Comparison of ENCODE assay signal across 12 mouse cellular contexts in genomic region chr2:27751135-27751519, GRCm38 (mm10).
DNase-seq lines count a peak whose midpoint lies in the region; ATAC-seq and TF ChIP-seq lines count a peak whose summit lies in the region.
"Had no signal": no experiment of that assay in that cellular context is flagged by ENCODE, and none has a peak within 500 bp of the region (broad histone marks: within the 10 kb centered on the region; RNA-seq: fewer than 3 reads in every experiment).

No protein-coding gene starts in this region.

- no peak overlapping the region for H3K4me3 ChIP-seq in heart, embryonic 10.5 days
- H3K4me3 ChIP-seq in kidney, postnatal 0 days (replicated peaks; ENCODE audit: low read depth, low read length) = no peak overlapping the region
- H3K4me3 ChIP-seq in embryonic facial prominence, embryonic 15.5 days (replicated peaks) = no peak overlapping the region
- H3K4me3 ChIP-seq in cerebellum, adult 2 months (replicated peaks; ENCODE audit: insufficient read depth, low read depth, low read length) = no peak overlapping the region
- H3K4me3 ChIP-seq: layer of hippocampus, adult 2 months; midbrain, embryonic 10.5 days had no signal

- ATAC-seq in kidney, postnatal 0 days (replicated peaks; ENCODE audit: low FRiP score, low read depth) = no peak
- no peak for ATAC-seq in embryonic facial prominence, embryonic 15.5 days (ENCODE audit: insufficient number of reproducible peaks, low FRiP score, low TSS enrichment, low read depth)

- peaks cover 77% of the 10 kb centered on the region for H3K36me3 ChIP-seq in heart, embryonic 10.5 days
- H3K36me3 ChIP-seq in kidney, postnatal 0 days (ENCODE audit: insufficient read depth, low read length) = peaks cover 41% of the 10 kb centered on the region; the same call in 1 of the 2 replicates
- H3K36me3 ChIP-seq in embryonic facial prominence, embryonic 15.5 days = peaks cover 77% of the 10 kb centered on the region

- DNase-seq in heart, embryonic 10.5 days (ENCODE audit: low spot score) = no peak
- DNase-seq in heart, adult 9 months (ENCODE audit: low spot score in 2 of 2) = no peak
- peak; percentile 62 for DNase-seq in kidney, postnatal 0 days (ENCODE audit: low spot score)
- no peak for DNase-seq in kidney, adult 18-20 months
- peak; percentile 69 for DNase-seq in lung, postnatal 10 days
- DNase-seq in cerebellum, adult 2 months = no peak
- no peak for DNase-seq in cerebellum, adult 11-12 months
- DNase-seq: adrenal gland, adult 8-10 months; thymus, postnatal 4 days had no signal

- 22% methylated on average over 7 of the region's 7 CpGs for whole genome bisulfite sequencing in heart, embryonic 10.5 days
- WGBS in kidney, postnatal 0 days = 26% methylated on average over 7 of the region's 7 CpGs
- WGBS in embryonic facial prominence, embryonic 15.5 days = 53% methylated on average over 7 of the region's 7 CpGs
- WGBS in cerebellum, adult 2 months = 50% methylated on average over 7 of the region's 7 CpGs

- no peaks in the 10 kb centered on the region for H3K9me3 ChIP-seq in heart, embryonic 10.5 days
- no peaks in the 10 kb centered on the region for H3K9me3 ChIP-seq in kidney, postnatal 0 days (replicated peaks; ENCODE audit: low read length)
- H3K9me3 ChIP-seq in embryonic facial prominence, embryonic 15.5 days (replicated peaks) = no peaks in the 10 kb centered on the region
- H3K9me3 ChIP-seq: midbrain, embryonic 10.5 days had no signal

- peak overlapping the region; percentile 59; the same call in 1 of the 2 replicates for H3K27ac ChIP-seq in heart, embryonic 10.5 days
- H3K27ac ChIP-seq in kidney, postnatal 0 days = peak overlapping the region; percentile 3; the same call in 1 of the 2 replicates
- peak overlapping the region; percentile 76 for H3K27ac ChIP-seq in embryonic facial prominence, embryonic 15.5 days (replicated peaks)
- no peak overlapping the region for H3K27ac ChIP-seq in cerebellum, adult 2 months (ENCODE audit: insufficient read depth, low read length)
- H3K27ac ChIP-seq: layer of hippocampus, adult 2 months had no signal

- H3K4me2 ChIP-seq in kidney, postnatal 0 days (ENCODE audit: low read length) = no peak overlapping the region
- no peak overlapping the region for H3K4me2 ChIP-seq in embryonic facial prominence, embryonic 15.5 days (replicated peaks)

- peaks cover 58% of the 10 kb centered on the region for H3K4me1 ChIP-seq in heart, embryonic 10.5 days
- peaks cover 20% of the 10 kb centered on the region for H3K4me1 ChIP-seq in kidney, postnatal 0 days (replicated peaks; ENCODE audit: insufficient read depth, low read length)
- peaks cover 49% of the 10 kb centered on the region for H3K4me1 ChIP-seq in embryonic facial prominence, embryonic 15.5 days
- peaks cover 13% of the 10 kb centered on the region for H3K4me1 ChIP-seq in cerebellum, adult 2 months (ENCODE audit: control insufficient read depth, insufficient read depth, low read length)

- TF ChIP-seq POLR2A in cerebellum, adult 2 months (IDR thresholded peaks at IDR 0.05; ENCODE audit: borderline replicate concordance, insufficient read depth, low read length) = no peak

- no peak for TF ChIP-seq CTCF in kidney, postnatal 0 days (IDR thresholded peaks at IDR 0.05; ENCODE audit: low read depth)
- TF ChIP-seq CTCF in cerebellum, adult 2 months (IDR thresholded peaks at IDR 0.05; ENCODE audit: borderline replicate concordance, insufficient read depth, low read depth, low read length) = no peak

- peaks cover 98% of the 10 kb centered on the region for H3K27me3 ChIP-seq in heart, embryonic 10.5 days (ENCODE audit: insufficient read depth, poor library complexity, severe bottlenecking)
- H3K27me3 ChIP-seq in kidney, postnatal 0 days (ENCODE audit: insufficient read depth, low read length) = no peaks in the 10 kb centered on the region
- H3K27me3 ChIP-seq in embryonic facial prominence, embryonic 15.5 days = no peaks in the 10 kb centered on the region
- H3K27me3 ChIP-seq in cerebellum, adult 2 months (ENCODE audit: control insufficient read depth, insufficient read depth, low read length) = no peaks in the 10 kb centered on the region

- no peak overlapping the region for H3K9ac ChIP-seq in kidney, postnatal 0 days (ENCODE audit: low read depth, low read length)
- no peak overlapping the region for H3K9ac ChIP-seq in embryonic facial prominence, embryonic 15.5 days

Comparison
In these comparisons a context has a peak if more than half of its experiments do, and no peak if none do; other contexts are left out.
1. DNase-seq: peak in kidney, postnatal 0 days (single experiment) and lung, postnatal 10 days (single experiment); none in heart, embryonic 10.5 days (single experiment), heart, adult 9 months (0 of 2), kidney, adult 18-20 months (single experiment), cerebellum, adult 2 months (0 of 2) and cerebellum, adult 11-12 months (single experiment).